Mouse (Mus musculus) erythroblast, embryonic 14.5 days (primary cell): ENCODE results near the gene Olfr460.

Source experiments
- GATA1 ChIP-seq: IDR thresholded peaks from 2 replicates; pipeline ENCODE4 v1.6.1; 2012; ENCODE audit warnings: low read length, inconsistent platforms, mixed read lengths
- TAL1 ChIP-seq: IDR thresholded peaks from 3 replicates; pipeline ENCODE4 v1.6.1; 2012; ENCODE audit warnings: low read length, inconsistent platforms, mixed read lengths

GRCm38 (mm10) chr6:40569187-40569586 is at the start of gene Olfr460:
- TF ChIP-seq GATA1 = no peak
- TF ChIP-seq TAL1 = no peak
